Mouse (Mus musculus): ENCODE results near the gene Camta1.

Gene Camta1

GRCm38 (mm10) chr4:151250824-151251223 is 610.9 kb downstream of the Camta1 start:
- no peak for DNase-seq (ENCODE audit: low spot score)

GRCm38 (mm10) chr4:151245068-151245797 is 616.4 kb downstream of the Camta1 start:
- DNase-seq (ENCODE audit: low spot score): no peak

- no peak for DNase-seq (ENCODE audit: low spot score)
Measured at GRCm38 (mm10) chr4:151243445-151243844, 618.2 kb downstream of the Camta1 start.

- DNase-seq (ENCODE audit: low spot score): no peak
Measured at GRCm38 (mm10) chr4:151242751-151243150, 618.9 kb downstream of the Camta1 start.

- no peak for DNase-seq (ENCODE audit: low spot score)
Measured at GRCm38 (mm10) chr4:151240465-151240864, 621.2 kb downstream of the Camta1 start.

- DNase-seq (ENCODE audit: low spot score): no peak
Measured at GRCm38 (mm10) chr4:151238970-151239684, 622.5 kb downstream of the Camta1 start.

GRCm38 (mm10) chr4:151237501-151237900 is 624.2 kb downstream of the Camta1 start:
- no peak for DNase-seq (ENCODE audit: low spot score)

GRCm38 (mm10) chr4:151234981-151235380 is 626.7 kb downstream of the Camta1 start:
- no peak for DNase-seq (ENCODE audit: low spot score)

GRCm38 (mm10) chr4:151232028-151232427 is 629.6 kb downstream of the Camta1 start:
- no peak for DNase-seq (ENCODE audit: low spot score)

GRCm38 (mm10) chr4:151229073-151229472 is 632.6 kb downstream of the Camta1 start:
- DNase-seq (ENCODE audit: low spot score): no peak

GRCm38 (mm10) chr4:151226496-151226895 is 635.2 kb downstream of the Camta1 start:
- no peak for DNase-seq (ENCODE audit: low spot score)

- DNase-seq (ENCODE audit: low spot score): no peak
Measured at GRCm38 (mm10) chr4:151224017-151224416, 637.7 kb downstream of the Camta1 start.

- no peak for DNase-seq (ENCODE audit: low spot score)
Measured at GRCm38 (mm10) chr4:151223263-151223996, 638.2 kb downstream of the Camta1 start.

GRCm38 (mm10) chr4:151222635-151223034 is 639.0 kb downstream of the Camta1 start:
- no peak for DNase-seq (ENCODE audit: low spot score)

- no peak for DNase-seq (ENCODE audit: low spot score)
Measured at GRCm38 (mm10) chr4:151216553-151217292, 645.0 kb downstream of the Camta1 start.

- no peak for DNase-seq (ENCODE audit: low spot score)
Measured at GRCm38 (mm10) chr4:151215866-151216265, 645.8 kb downstream of the Camta1 start.

GRCm38 (mm10) chr4:151215179-151215578 is 646.5 kb downstream of the Camta1 start:
- no peak for DNase-seq (ENCODE audit: low spot score)

GRCm38 (mm10) chr4:151213475-151213874 is 648.2 kb downstream of the Camta1 start:
- DNase-seq (ENCODE audit: low spot score): no peak

- no peak for DNase-seq (ENCODE audit: low spot score)
Measured at GRCm38 (mm10) chr4:151211992-151212391, 649.7 kb downstream of the Camta1 start.

GRCm38 (mm10) chr4:151207566-151207965 is 654.1 kb downstream of the Camta1 start:
- DNase-seq (ENCODE audit: low spot score): no peak

GRCm38 (mm10) chr4:151202891-151203290 is 658.8 kb downstream of the Camta1 start:
- DNase-seq (ENCODE audit: low spot score): no peak

- DNase-seq (ENCODE audit: low spot score): no peak
Measured at GRCm38 (mm10) chr4:151200316-151200715, 661.4 kb downstream of the Camta1 start.

Measured in T-cell, adult 2 months (primary cell).